Mouse (Mus musculus): ENCODE results near the gene Phkg2. TPM values are rescaled to one million over a fixed set of nuclear protein-coding genes. Genes with fewer than 3 reads are reported as not detected.
A peak's percentile ranks its signal among the peaks of the same experiment; 100 is the strongest.
"Not testable (repeated sequence)": the region's sequence is repeated elsewhere in the genome, so short reads cannot be mapped to it uniquely, and the experiment has no call there.

Phkg2 gene
- total RNA-seq, 2 experiments from 2014 or later, result 35.4 to 43.1 TPM

DNA sequence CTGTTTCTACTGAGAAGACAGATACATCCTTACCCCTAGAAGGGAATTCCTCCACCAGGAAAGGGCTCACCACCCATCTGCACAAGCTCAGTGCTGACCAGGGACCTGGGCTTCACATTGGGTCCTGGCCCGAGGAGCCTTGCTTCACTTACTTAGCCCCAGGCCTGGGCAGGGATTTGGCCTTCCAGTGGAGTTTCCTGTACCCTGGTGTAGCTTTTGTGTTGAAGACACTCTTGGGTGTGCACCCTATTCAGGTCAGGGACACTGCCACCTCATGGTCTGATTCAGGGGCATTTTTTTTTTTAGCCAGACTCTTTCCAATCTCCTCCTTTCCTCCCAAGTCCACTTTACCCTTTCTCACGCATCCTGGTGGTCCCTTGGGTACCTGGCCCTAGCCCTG lies 29.8 kb downstream of the Phkg2 start:
- peak; percentile 35 to 39 for DNase-seq

DNA sequence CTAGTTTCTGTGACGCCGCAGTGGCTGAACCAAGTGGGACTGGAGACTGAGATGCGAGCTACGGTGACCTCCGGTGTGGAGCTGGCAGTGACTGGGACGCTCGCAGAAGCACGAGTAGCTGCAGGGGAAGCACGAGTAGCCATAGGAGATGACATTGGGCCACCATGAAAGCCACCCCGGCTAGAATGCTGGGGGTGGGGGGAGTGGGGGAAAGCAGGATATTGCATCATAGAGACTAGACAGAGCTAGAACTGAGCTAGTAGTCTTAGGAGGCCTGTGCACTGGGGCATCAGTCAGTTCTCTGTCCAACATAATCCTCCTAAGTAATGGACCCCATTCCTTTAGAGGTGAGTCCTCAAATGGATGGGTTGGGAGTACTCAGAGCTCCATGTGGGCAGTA lies 31.1 kb downstream of the Phkg2 start:
- no peak for DNase-seq

DNA sequence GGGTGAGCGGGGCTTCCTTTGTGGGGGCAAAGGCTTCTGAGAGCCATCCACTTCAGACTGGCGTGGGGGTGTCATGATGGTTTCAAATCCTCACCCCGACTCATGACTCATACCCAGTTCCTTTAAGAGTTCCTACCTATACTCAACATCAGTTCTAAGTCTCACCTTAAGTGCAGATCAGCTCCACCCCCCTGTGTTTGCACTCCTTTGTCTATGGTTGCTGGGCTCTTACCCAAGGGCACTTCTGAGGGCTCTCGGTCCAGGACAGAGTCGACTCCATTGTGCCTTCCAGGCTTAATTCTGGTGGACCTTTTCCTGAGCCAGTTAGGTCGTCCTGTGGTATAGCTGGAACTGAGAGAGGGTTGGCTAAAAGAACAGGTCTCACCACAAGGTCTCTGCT lies 34.0 kb downstream of the Phkg2 start:
- DNase-seq, result no peak

DNA sequence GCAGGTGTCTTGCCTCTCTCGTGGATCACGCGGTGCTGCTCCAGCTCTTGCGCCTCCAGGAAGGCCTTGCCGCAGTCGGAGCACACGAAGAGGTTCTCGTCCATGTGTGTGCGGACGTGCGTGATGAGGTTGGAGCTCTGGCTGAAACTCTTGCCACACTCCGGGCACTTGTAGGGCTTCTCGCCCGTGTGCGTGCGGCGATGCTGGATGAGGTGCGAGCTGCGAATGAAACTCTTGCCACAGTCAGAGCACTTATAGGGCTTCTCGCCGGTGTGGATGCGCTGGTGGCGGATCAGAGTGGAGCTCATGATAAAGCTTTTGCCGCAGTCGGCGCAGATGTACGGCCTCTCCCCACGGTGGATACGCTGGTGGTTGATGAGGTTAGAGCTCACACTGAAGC lies 37.9 kb downstream of the Phkg2 start:
- no peak for DNase-seq

DNA sequence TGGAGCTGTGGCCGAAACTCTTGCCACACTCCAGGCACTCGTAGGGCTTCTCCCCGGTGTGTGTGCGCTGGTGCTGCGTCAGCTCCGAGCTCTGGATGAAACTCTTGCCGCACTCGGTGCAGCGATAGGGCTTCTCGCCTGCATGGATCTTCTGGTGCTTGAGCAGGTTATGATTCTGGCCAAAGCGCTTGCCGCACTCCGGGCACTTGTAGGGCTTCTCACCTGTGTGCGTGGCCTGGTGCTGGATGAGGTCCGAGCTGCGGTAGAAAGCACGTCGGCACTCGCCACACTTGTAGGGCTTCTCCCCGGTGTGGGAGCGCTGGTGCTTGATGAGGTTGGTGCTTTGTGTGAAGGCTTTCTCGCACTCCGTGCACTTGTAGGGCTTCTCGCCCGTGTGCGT lies 38.4 kb downstream of the Phkg2 start:
- DNase-seq, result no peak

DNA sequence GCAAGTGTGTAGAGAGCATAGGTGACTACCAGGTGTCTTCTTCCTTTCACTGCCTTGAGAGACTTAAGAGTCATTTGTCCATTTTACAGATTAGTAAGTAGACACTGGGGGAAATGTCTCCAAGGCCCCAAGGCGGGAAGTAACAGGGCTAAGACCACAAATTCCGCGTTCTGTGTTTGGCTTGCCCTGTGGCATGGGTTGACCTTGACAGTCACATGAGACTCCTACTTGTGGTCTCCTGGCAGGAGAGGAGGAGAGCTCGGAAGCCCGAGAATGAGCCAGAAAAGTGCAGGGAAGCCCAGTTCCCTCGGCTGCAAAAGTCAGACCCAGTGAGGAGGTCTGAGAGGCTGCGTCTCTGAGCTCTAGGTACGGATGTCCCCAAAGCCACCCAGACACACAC lies 40.4 kb downstream of the Phkg2 start:
- DNase-seq, result peak in 1 of 2 experiments; percentile 33

DNA sequence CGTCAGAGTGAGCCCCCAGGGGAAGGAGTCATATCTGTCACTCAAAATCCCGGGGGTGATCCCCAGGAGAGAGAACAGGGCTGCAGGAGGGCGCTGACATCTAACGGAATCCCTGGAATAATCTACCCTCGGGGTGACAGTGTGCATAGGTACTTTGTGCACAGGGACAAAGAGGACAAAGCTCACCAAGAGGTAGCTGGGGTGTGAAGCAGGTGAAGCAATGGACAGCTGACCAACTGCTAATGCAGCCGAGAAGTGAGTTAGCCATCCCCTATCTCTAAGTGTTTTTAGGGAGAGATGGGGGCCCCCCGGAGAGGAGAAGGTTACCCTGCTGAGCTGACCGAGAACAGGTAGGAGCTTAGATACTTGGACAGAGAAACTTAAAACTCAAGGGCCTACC lies 41.0 kb downstream of the Phkg2 start:
- no peak for DNase-seq

DNA sequence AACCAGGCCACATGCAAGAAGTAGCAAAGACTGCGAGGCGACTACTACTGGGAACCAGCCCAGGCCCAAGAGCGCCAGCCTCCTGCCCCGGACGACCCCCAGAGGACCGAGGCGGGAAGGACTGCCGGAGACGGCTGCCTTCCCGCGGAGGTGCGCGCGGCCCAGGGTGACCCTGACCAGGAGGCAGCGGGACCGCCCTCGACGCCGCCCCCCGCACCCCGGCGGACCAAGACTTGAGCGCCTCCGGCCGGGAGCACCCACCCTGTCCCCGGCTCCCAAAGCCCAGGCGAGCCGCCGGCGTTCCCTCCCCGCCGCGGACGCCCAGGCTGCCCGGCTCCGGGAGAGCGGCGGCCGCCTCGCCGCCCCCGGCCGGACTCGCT lies 41.4 kb downstream of the Phkg2 start:
- DNase-seq, result peak; percentile 82 to 87

- peak; percentile 70 to 81 for DNase-seq
Observed at GRCm38 (mm10) chr7:127614891-127615843, 42.0 kb downstream of the Phkg2 start, which contains the start of gene Zfp629. Gene Zfp629 (minus strand): TSS chr7:127615797.

GRCm38 (mm10) chr7:127616336-127616735 lies 43.2 kb downstream of the Phkg2 start:
- no peak for DNase-seq

- no peak for DNase-seq
Observed at GRCm38 (mm10) chr7:127616881-127617280, 43.7 kb downstream of the Phkg2 start.

GRCm38 (mm10) chr7:127617962-127618361 lies 44.8 kb downstream of the Phkg2 start:
- no peak for DNase-seq

- not testable (repeated sequence) for DNase-seq
Observed at GRCm38 (mm10) chr7:127618402-127618801, 45.3 kb downstream of the Phkg2 start.

GRCm38 (mm10) chr7:127626039-127626438 lies 52.9 kb downstream of the Phkg2 start:
- no peak for DNase-seq

DNA sequence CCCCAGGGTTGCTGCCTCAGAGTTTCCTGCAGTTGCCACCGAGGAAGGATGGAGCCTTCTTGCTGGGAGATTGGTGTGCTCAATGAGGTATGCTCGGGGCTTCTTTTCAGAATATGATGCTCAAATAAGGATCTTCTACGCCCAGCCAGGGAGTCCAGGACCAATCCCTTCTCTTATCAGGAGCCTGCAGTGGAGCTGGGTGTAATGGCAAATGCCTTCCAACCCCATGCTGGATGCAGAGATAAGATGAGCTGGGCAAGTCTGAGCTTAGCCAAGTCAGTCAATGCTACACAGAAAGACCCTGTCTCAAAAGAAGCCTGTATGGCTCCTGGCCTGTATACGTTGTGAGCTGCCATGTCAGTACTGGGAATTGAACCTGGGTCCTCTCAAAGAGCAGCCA lies 53.3 kb downstream of the Phkg2 start:
- DNase-seq, result no peak

GRCm38 (mm10) chr7:127628646-127629045 lies 55.5 kb downstream of the Phkg2 start:
- no peak for DNase-seq

GRCm38 (mm10) chr7:127631416-127631815 lies 58.3 kb downstream of the Phkg2 start:
- no peak for DNase-seq

Other genes with a start within 250 kb of the Phkg2 start
- 10 to 100 TPM; 25.9 to 26.1 TPM for gene Zfp768, start 227.8 kb upstream of the Phkg2 start, total RNA-seq (2021)
- 10 to 100 TPM; 10.7 to 12.2 TPM for gene Zfp747, start 197.3 kb upstream of the Phkg2 start, total RNA-seq (2021)
- 1 to 10 TPM; 4.7 to 5.2 TPM for gene 9130019O22Rik, start 186.2 kb upstream of the Phkg2 start, total RNA-seq (2021)
- 1 to 10 TPM; 8.7 to 9.9 TPM for gene E430018J23Rik, start 179.7 kb upstream of the Phkg2 start, total RNA-seq (2021)
- gene Zfp764, start 166.5 kb upstream of the Phkg2 start, total RNA-seq (2021), result 1 to 10 TPM; 6.4 to 7.9 TPM
- 10 to 100 TPM; 12.7 to 12.8 TPM for gene Zfp688, start 151.3 kb upstream of the Phkg2 start, total RNA-seq (2021)
- gene Zfp689, start 124.2 kb upstream of the Phkg2 start, total RNA-seq (2021), result 1 to 10 TPM; 3.8 to 4.4 TPM
- 10 to 100 TPM; 44.3 to 48.3 TPM for gene Prr14, start 113.7 kb upstream of the Phkg2 start, total RNA-seq (2021)
- gene Fbrs, start 94.1 kb upstream of the Phkg2 start, total RNA-seq (2021), result 10 to 100 TPM; 56.5 to 66.7 TPM
- 10 to 100 TPM; 83.6 to 95.9 TPM for gene Srcap, start 61.4 kb upstream of the Phkg2 start, total RNA-seq (2021)
- 10 to 100 TPM; 19.6 to 20.2 TPM for gene Gm42715, start 53.8 kb upstream of the Phkg2 start, total RNA-seq (2021)
- gene Tmem265, start 11.9 kb upstream of the Phkg2 start, total RNA-seq (2021), result not detected
- gene Ccdc189, start 15.3 kb downstream of the Phkg2 start, total RNA-seq (2021), result 1 to 10 TPM; 7.0 to 7.8 TPM
- 10 to 100 TPM; 55.8 to 60.8 TPM for gene Rnf40, start 15.4 kb downstream of the Phkg2 start, total RNA-seq (2021)
- 10 to 100 TPM; 19.7 to 20.6 TPM for gene Zfp629, start 42.5 kb downstream of the Phkg2 start, total RNA-seq (2021)
- gene Bcl7c, start 135.6 kb downstream of the Phkg2 start, total RNA-seq (2021), result 100 to 1,000 TPM in 1 of 2 experiments, 10 to 100 TPM in 1; 63.6 to 103 TPM
- 1 to 10 TPM; 3.2 to 4.2 TPM for gene Ctf1, start 139.4 kb downstream of the Phkg2 start, total RNA-seq (2021)
- not detected for gene Ctf2, start 158.8 kb downstream of the Phkg2 start, total RNA-seq (2021)
- 10 to 100 TPM; 13.1 to 13.7 TPM for gene Fbxl19, start 171.2 kb downstream of the Phkg2 start, total RNA-seq (2021)
- 10 to 100 TPM; 27.7 to 36.3 TPM for gene Orai3, start 196.5 kb downstream of the Phkg2 start, total RNA-seq (2021)
- 10 to 100 TPM; 36.0 TPM for gene Setd1a, start 203.3 kb downstream of the Phkg2 start, total RNA-seq (2021)
- 1 to 10 TPM; 4.1 to 6.6 TPM for gene Gm49388, start 212.3 kb downstream of the Phkg2 start, total RNA-seq (2021)
- 10 to 100 TPM; 30.0 to 53.3 TPM for gene Hsd3b7, start 227.3 kb downstream of the Phkg2 start, total RNA-seq (2021)

All from adrenal gland, postnatal 36 days (tissue).